Mouse (Mus musculus): ENCODE data around the gene Cdkn2d. TPM values are rescaled to one million over a fixed set of nuclear protein-coding genes. Genes with fewer than 3 reads are reported as not detected.

Cdkn2d gene
- polyA plus RNA-seq, 1 experiment: 330 TPM

DNA sequence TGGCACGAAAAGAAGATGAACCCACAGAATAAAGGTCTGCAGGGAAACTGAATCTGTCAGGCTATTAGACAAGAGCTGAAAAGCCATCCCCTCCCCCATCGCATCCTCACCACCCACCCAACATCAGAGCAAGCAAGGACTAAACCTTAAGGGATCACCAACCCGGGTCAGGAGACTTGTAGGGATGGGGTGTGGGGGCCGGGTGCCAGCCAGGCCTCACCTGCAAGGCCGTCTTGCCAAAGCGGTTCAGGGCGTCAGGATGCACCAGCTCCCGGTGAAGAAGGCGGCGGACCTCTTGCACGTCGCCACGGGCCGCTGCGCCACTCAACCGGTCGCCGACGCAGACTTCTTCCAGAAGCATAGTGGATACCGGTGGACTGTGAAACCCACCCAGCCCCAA is 618 bp downstream of the Cdkn2d start:
- no peak for DNase-seq

DNA sequence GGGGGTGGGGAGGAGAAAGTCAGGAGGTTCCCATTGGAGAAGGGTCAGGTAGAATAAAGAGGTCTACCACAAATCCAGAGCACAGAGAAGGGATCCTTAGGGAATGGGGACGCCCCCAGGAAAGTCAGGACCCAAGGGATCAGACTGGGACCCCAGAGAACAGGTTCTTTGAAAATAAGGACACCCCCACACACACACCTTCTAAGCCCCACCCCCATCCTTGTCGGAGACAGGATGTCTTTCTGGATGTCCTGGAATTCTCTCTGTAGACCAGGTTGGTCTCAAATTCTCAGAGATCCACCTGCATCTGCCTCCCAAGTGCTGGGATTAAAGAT is 1.9 kb downstream of the Cdkn2d start:
- peaks cover 17% of the 10 kb centered on the region for H3K4me1 ChIP-seq (replicated peaks; ENCODE audit: control insufficient read depth, insufficient read depth, low read length)
- H3K4me3 ChIP-seq (ENCODE audit: control insufficient read depth, insufficient read depth, low read length): peak overlapping the region; percentile 40
- DNase-seq: no peak
- H3K27me3 ChIP-seq (ENCODE audit: control insufficient read depth, insufficient read depth, low read length): no peaks in the 10 kb centered on the region
- WGBS: 83% methylated on average over 2 of the region's 2 CpGs
- no peaks in the 10 kb centered on the region; the same call in 1 of the 2 replicates for H3K36me3 ChIP-seq (ENCODE audit: control insufficient read depth, insufficient read depth, low read length)
- peak overlapping the region; percentile 87 for H3K27ac ChIP-seq (ENCODE audit: control insufficient read depth, insufficient read depth, low read length)
- TF ChIP-seq POLR2A (IDR thresholded peaks at IDR 0.05; ENCODE audit: control insufficient read depth, extremely low read depth, insufficient read depth, low read length, poor library complexity): no peak
- no peak for TF ChIP-seq CTCF (IDR thresholded peaks at IDR 0.05; ENCODE audit: borderline replicate concordance, control insufficient read depth, extremely low read depth, insufficient read depth, low read length, poor library complexity)

More for the DNA sequence above, 618 bp downstream of the Cdkn2d start:
- TF ChIP-seq CTCF (IDR thresholded peaks at IDR 0.05; ENCODE audit: borderline replicate concordance, control insufficient read depth, extremely low read depth, insufficient read depth, low read length, poor library complexity) (no peak), POLR2A (IDR thresholded peaks at IDR 0.05; ENCODE audit: control insufficient read depth, extremely low read depth, insufficient read depth, low read length, poor library complexity) (no peak)
- H3K27me3 ChIP-seq (ENCODE audit: control insufficient read depth, insufficient read depth, low read length): no peaks in the 10 kb centered on the region
- peaks cover 17% of the 10 kb centered on the region for H3K4me1 ChIP-seq (replicated peaks; ENCODE audit: control insufficient read depth, insufficient read depth, low read length)
- H3K27ac ChIP-seq (ENCODE audit: control insufficient read depth, insufficient read depth, low read length): peak overlapping the region; percentile 72
- H3K4me3 ChIP-seq (ENCODE audit: control insufficient read depth, insufficient read depth, low read length): peak overlapping the region; percentile 85
- H3K36me3 ChIP-seq (ENCODE audit: control insufficient read depth, insufficient read depth, low read length): no peaks in the 10 kb centered on the region
- WGBS: under 1% methylated on average over 20 of the region's 20 CpGs

DNA sequence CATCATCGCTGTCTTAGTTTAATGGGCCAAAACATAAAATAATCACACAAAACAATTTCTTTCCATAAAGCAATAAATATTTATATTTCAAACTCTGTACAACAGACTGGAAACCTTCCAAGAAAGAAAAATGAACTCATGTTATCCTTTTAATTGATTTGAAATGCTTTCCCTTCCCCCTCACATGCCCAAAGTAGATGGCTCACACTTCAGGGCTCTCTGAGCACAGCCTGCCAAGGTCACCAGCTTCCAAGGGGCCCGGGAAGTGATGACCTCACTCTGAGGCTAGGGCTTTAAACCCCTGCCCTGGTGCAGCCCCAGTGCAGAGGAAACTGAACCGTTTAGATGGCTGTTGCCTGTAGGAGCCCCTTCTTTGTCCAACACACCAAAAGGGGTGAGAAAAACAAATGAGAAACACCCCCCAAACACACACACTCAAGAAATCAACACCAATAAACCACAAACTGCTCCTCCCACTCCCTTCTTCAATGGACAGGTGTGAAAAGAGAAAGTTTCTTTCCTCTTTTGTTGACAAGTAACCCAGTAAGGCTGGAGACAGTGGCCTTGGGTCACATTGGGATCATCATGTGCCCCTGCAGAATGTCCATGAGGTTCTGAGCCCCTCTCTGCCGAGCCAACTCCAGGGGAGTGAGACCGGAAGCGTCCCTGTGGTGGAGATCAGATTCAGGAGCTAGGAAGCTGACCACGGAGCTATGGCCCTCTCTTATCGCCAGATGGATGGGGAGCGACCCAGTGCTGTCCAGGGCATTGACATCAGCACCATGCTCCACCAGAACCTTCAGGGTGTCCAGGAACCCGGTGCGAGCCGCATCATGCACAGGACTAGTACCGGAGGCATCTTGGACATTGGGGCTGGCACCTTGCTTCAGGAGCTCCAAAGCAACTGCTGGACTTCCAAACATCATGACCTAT is 2.5 kb downstream of the Cdkn2d start:
- peaks cover 2% of the 10 kb centered on the region; the same call in 1 of the 2 replicates for H3K36me3 ChIP-seq (ENCODE audit: control insufficient read depth, insufficient read depth, low read length)

DNA sequence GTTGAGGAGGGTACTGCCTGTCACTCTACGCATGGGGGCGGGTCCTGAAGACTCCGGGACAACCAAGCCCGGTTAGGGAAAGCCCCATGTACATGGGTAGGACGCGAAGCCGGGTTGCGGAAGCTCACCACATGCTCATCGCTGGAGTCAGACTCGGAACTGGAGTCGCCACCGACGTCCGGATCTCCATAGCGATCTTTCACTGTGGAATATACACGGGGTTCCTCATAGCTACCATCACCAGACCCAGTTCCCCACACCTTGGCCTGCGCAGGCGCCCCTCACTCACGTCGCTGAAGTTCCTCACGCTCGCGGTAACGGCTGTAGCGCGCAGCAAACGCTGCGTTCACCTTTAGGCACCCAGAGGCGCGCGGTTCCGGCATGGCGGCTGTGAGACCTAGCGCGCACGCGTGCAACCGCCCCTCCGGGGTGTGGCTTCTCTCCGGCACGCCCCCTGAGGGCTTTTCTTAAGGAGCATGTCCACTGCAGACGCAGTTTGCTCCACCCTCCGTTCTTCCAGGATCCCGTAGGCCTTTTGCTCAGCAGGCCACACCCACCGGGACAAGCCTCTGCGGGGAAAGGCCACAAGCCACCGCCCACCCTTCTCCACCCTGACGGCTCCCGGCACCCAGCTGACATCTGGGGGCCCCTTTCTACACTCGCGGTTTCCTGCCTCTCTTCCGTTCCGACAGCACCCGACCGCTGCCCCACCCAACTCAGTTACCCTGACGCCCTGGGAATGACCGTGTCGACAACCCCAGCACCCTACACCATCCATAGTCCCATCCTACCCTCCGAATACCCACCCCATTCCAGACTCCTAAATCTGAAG is 3.4 kb downstream of the Cdkn2d start, which contains the start of gene Kri1:
Gene Kri1 (minus strand): TSS at position 399 of the 832 bp plus-strand sequence.
- Histone ChIP-seq H3K4me1 (replicated peaks; ENCODE audit: control insufficient read depth, insufficient read depth, low read length) (peaks cover 17% of the 10 kb centered on the region), H3K36me3 (ENCODE audit: control insufficient read depth, insufficient read depth, low read length) (peaks cover 4% of the 10 kb centered on the region; the same call in 1 of the 2 replicates), H3K27me3 (ENCODE audit: control insufficient read depth, insufficient read depth, low read length) (no peaks in the 10 kb centered on the region), H3K27ac (ENCODE audit: control insufficient read depth, insufficient read depth, low read length) (peak within 1 kb of the TSS; percentile 87), H3K4me3 (ENCODE audit: control insufficient read depth, insufficient read depth, low read length) (peak within 1 kb of the TSS; percentile 84)
- peak; percentile 99 for DNase-seq
- under 1% methylated on average over 59 of the region's 59 CpGs for WGBS
- TF ChIP-seq POLR2A (IDR thresholded peaks at IDR 0.05; ENCODE audit: control insufficient read depth, extremely low read depth, insufficient read depth, low read length, poor library complexity): peak; percentile 93
- peak; percentile 48; the same call in 1 of the 2 replicates for TF ChIP-seq CTCF (IDR thresholded peaks at IDR 0.05; ENCODE audit: borderline replicate concordance, control insufficient read depth, extremely low read depth, insufficient read depth, low read length, poor library complexity)

More for the DNA sequence above, 2.5 kb downstream of the Cdkn2d start:
- TF ChIP-seq CTCF (IDR thresholded peaks at IDR 0.05; ENCODE audit: borderline replicate concordance, control insufficient read depth, extremely low read depth, insufficient read depth, low read length, poor library complexity): no peak
- TF ChIP-seq POLR2A (IDR thresholded peaks at IDR 0.05; ENCODE audit: control insufficient read depth, extremely low read depth, insufficient read depth, low read length, poor library complexity): no peak
- Histone ChIP-seq H3K4me3 (ENCODE audit: control insufficient read depth, insufficient read depth, low read length) (peak overlapping the region; percentile 84), H3K27ac (ENCODE audit: control insufficient read depth, insufficient read depth, low read length) (peak overlapping the region; percentile 87), H3K27me3 (ENCODE audit: control insufficient read depth, insufficient read depth, low read length) (no peaks in the 10 kb centered on the region), H3K4me1 (replicated peaks; ENCODE audit: control insufficient read depth, insufficient read depth, low read length) (peaks cover 17% of the 10 kb centered on the region)
- WGBS: 57% methylated on average over 13 of the region's 13 CpGs
- peak; percentile 63 for DNase-seq

DNA sequence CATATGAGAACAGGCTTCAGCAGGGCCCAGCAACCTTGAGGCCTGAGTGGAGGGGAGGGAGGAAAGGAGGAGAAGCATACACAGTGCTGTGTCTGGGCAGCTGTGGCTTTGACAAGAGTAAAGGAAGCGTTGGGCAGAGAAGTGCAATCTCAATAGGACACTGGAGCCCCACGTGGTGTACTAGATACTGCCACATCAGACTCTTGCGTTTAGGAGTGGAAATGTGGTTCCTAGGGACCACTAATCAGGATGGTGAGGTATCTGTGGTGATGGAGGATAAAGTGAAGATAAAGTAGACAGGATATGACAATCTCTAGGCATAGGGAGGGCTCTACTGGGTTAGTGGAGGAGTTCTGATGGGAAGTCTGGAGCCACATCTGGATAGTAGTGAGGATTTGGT is 4.5 kb downstream of the Cdkn2d start:
- Histone ChIP-seq H3K36me3 (ENCODE audit: control insufficient read depth, insufficient read depth, low read length) (peaks cover 9% of the 10 kb centered on the region), H3K27ac (ENCODE audit: control insufficient read depth, insufficient read depth, low read length) (no peak overlapping the region), H3K4me3 (ENCODE audit: control insufficient read depth, insufficient read depth, low read length) (no peak overlapping the region), H3K27me3 (ENCODE audit: control insufficient read depth, insufficient read depth, low read length) (no peaks in the 10 kb centered on the region), H3K4me1 (replicated peaks; ENCODE audit: control insufficient read depth, insufficient read depth, low read length) (peaks cover 15% of the 10 kb centered on the region)
- no peak for DNase-seq
- WGBS: 0% methylated on average over 3 of the region's 3 CpGs
- TF ChIP-seq POLR2A (IDR thresholded peaks at IDR 0.05; ENCODE audit: control insufficient read depth, extremely low read depth, insufficient read depth, low read length, poor library complexity) (no peak), CTCF (IDR thresholded peaks at IDR 0.05; ENCODE audit: borderline replicate concordance, control insufficient read depth, extremely low read depth, insufficient read depth, low read length, poor library complexity) (no peak)

DNA sequence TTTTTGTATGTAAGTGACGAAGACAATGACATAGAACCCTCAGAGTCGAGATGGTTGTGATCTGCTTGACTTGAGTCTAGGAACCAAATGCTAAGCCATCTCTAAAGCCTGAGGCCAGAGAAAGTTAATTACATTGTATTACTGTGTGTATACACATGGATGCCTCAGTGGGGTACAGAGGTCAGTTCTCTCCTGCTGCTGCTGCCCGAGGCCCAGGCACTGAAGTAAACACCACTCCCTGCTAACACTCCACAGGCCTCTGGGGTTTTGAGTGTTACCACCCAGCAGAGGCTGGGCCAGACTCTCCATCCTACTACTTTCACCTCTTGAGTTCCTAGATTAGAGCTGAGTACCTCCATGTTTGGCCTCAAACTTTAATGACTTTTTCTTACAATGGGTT is 7.2 kb downstream of the Cdkn2d start:
- Histone ChIP-seq H3K4me1 (replicated peaks; ENCODE audit: control insufficient read depth, insufficient read depth, low read length) (peaks cover 10% of the 10 kb centered on the region), H3K4me3 (ENCODE audit: control insufficient read depth, insufficient read depth, low read length) (no peak overlapping the region), H3K27ac (ENCODE audit: control insufficient read depth, insufficient read depth, low read length) (no peak overlapping the region), H3K36me3 (ENCODE audit: control insufficient read depth, insufficient read depth, low read length) (peaks cover 30% of the 10 kb centered on the region), H3K27me3 (ENCODE audit: control insufficient read depth, insufficient read depth, low read length) (no peaks in the 10 kb centered on the region)
- TF ChIP-seq POLR2A (IDR thresholded peaks at IDR 0.05; ENCODE audit: control insufficient read depth, extremely low read depth, insufficient read depth, low read length, poor library complexity): no peak
- TF ChIP-seq CTCF (IDR thresholded peaks at IDR 0.05; ENCODE audit: borderline replicate concordance, control insufficient read depth, extremely low read depth, insufficient read depth, low read length, poor library complexity): no peak
- DNase-seq: no peak
- WGBS: 92% methylated on average over 3 of the region's 3 CpGs

All from thymus, adult 2 months (tissue).